Mouse (Mus musculus): ENCODE results near the gene Ormdl2. TPM values are rescaled to one million over a fixed set of nuclear protein-coding genes. Genes with fewer than 3 reads are reported as not detected.

Gene Ormdl2
- total and polyA plus RNA-seq, 2 experiments, result 73.2 to 93.2 TPM

DNA sequence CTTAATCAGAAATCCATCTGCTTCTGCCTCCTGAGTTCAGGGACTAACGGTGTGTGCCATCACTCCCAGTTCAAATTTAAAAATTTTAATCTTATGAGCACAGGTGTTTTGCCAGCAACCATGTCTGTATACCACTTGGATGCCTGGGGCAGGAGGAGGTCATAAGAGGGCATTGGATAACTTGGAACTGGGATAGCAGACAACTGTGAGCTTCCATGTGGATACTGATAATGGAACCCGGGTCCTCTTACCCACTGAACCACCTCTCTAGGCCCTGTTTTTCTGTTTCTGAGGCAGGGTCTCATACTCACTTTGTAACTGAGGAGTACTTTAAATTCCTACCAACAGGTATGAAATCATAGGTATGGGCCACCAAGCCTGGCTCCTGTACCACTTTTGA lies 43.0 kb downstream of the Ormdl2 start:
- Histone ChIP-seq H3K79me2 (ENCODE audit: control insufficient read depth, insufficient read depth, low read length) (no peaks in the 10 kb centered on the region), H3K4me3 (ENCODE audit: insufficient read depth, low read depth, low read length) (no peak overlapping the region)
- 83% methylated on average over 2 of the region's 2 CpGs for WGBS

DNA sequence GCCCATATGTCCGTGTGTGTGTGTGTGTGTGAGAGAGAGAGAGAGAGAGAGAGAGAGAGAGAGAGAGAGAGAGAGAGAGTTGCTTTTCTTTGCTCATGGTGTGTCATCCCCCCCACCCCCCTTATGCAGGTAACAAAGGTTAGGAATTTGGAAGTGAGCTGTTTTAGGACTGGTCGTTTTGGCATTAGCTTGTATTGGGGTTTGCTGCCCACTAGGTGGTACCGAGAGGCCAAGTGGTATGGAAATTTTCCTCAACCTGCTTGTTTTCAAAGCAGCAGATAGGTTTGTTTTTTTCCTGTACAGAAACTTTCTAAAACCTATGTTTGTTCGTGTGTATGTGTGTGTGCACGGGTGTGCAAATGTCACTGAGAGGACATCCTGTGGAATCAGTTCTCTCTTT lies 47.8 kb downstream of the Ormdl2 start:
- no peaks in the 10 kb centered on the region for H3K27me3 ChIP-seq (ENCODE audit: control insufficient read depth, insufficient read depth, low read length)
- no peak for DNase-seq (ENCODE audit: extremely low read depth, low read depth, low spot score)
- H3K9ac ChIP-seq (ENCODE audit: low read depth, low read length), result no peak overlapping the region
- H3K4me3 ChIP-seq (ENCODE audit: insufficient read depth, low read depth, low read length), result no peak overlapping the region
- H3K36me3 ChIP-seq (ENCODE audit: control insufficient read depth, insufficient read depth, low read length), result no peaks in the 10 kb centered on the region
- H3K4me1 ChIP-seq (ENCODE audit: control insufficient read depth, insufficient read depth, low read length), result no peaks in the 10 kb centered on the region
- H3K27ac ChIP-seq (replicated peaks; ENCODE audit: insufficient read depth, low read depth, low read length), result no peak overlapping the region
- 19% methylated on average over 5 of the region's 5 CpGs for WGBS
- no peak for TF ChIP-seq POLR2A (IDR thresholded peaks at IDR 0.05; ENCODE audit: extremely low read depth, insufficient read depth, low read length)
- no peak for TF ChIP-seq CTCF (IDR thresholded peaks at IDR 0.05; ENCODE audit: low read depth, low read length)
- no peaks in the 10 kb centered on the region for H3K79me2 ChIP-seq (ENCODE audit: control insufficient read depth, insufficient read depth, low read length)

More for the DNA sequence above, 43.0 kb downstream of the Ormdl2 start:
- Histone ChIP-seq H3K9ac (ENCODE audit: low read depth, low read length) (no peak overlapping the region), H3K4me1 (ENCODE audit: control insufficient read depth, insufficient read depth, low read length) (peaks cover 5% of the 10 kb centered on the region; the same call in 1 of the 2 replicates), H3K27me3 (ENCODE audit: control insufficient read depth, insufficient read depth, low read length) (no peaks in the 10 kb centered on the region), H3K36me3 (ENCODE audit: control insufficient read depth, insufficient read depth, low read length) (no peaks in the 10 kb centered on the region), H3K27ac (replicated peaks; ENCODE audit: insufficient read depth, low read depth, low read length) (peak overlapping the region; percentile 39; the same call in 1 of the 2 replicates)
- TF ChIP-seq POLR2A (IDR thresholded peaks at IDR 0.05; ENCODE audit: extremely low read depth, insufficient read depth, low read length), result no peak
- no peak for TF ChIP-seq CTCF (IDR thresholded peaks at IDR 0.05; ENCODE audit: low read depth, low read length)
- DNase-seq (ENCODE audit: extremely low read depth, low read depth, low spot score), result no peak

DNA sequence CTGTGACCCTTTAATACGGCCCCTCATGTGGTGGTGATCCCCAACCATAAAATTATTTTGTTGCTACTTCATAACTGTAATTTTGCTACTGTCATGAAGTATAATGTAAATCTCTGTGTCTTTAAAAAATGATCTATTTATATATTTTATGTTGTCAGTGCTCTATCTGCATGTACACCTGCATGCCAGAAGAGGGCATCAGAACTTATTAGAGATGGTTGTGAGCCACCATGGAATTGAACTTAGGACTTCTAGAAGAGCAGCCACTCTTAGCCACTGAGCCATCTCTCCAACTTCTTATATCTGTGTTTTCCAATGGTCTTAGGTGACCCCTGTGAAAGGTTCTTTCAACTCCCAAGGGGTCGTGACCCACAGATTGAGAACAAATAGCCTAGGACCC lies 48.5 kb downstream of the Ormdl2 start:
- H3K36me3 ChIP-seq (ENCODE audit: control insufficient read depth, insufficient read depth, low read length), result no peaks in the 10 kb centered on the region
- no peaks in the 10 kb centered on the region for H3K27me3 ChIP-seq (ENCODE audit: control insufficient read depth, insufficient read depth, low read length)
- peak; percentile 51 for DNase-seq (ENCODE audit: extremely low read depth, low read depth, low spot score)
- H3K9ac ChIP-seq (ENCODE audit: low read depth, low read length), result no peak overlapping the region
- H3K27ac ChIP-seq (replicated peaks; ENCODE audit: insufficient read depth, low read depth, low read length), result no peak overlapping the region
- TF ChIP-seq POLR2A (IDR thresholded peaks at IDR 0.05; ENCODE audit: extremely low read depth, insufficient read depth, low read length) (no peak), CTCF (IDR thresholded peaks at IDR 0.05; ENCODE audit: low read depth, low read length) (peak; percentile 5; the same call in 1 of the 2 replicates)
- H3K4me3 ChIP-seq (ENCODE audit: insufficient read depth, low read depth, low read length), result no peak overlapping the region
- H3K4me1 ChIP-seq (ENCODE audit: control insufficient read depth, insufficient read depth, low read length), result no peaks in the 10 kb centered on the region
- H3K79me2 ChIP-seq (ENCODE audit: control insufficient read depth, insufficient read depth, low read length), result no peaks in the 10 kb centered on the region
- WGBS, result 78% methylated on average over 2 of the region's 2 CpGs

Other genes with a start within 250 kb of the Ormdl2 start
- 92.9 and 115 TPM in 2 replicates for gene Erbb3, start 232.0 kb downstream of the Ormdl2 start, total RNA-seq (2014; rRNA removed)
- 37.4 and 37.9 TPM in 2 replicates for gene Erbb3, start 232.0 kb downstream of the Ormdl2 start, polyA plus RNA-seq (2012; rRNA removed)
- gene Rps26, start 194.9 kb downstream of the Ormdl2 start, total RNA-seq (2014; rRNA removed), result 234 and 279 TPM in 2 replicates
- gene Rps26, start 194.9 kb downstream of the Ormdl2 start, polyA plus RNA-seq (2012; rRNA removed), result 425 and 439 TPM in 2 replicates
- 0.09 and 0.13 TPM in 2 replicates for gene Ikzf4, start 175.7 kb downstream of the Ormdl2 start, total RNA-seq (2014; rRNA removed)
- 0.60 and 0.80 TPM in 2 replicates for gene Ikzf4, start 175.7 kb downstream of the Ormdl2 start, polyA plus RNA-seq (2012; rRNA removed)
- gene Suox, start 147.6 kb downstream of the Ormdl2 start, total RNA-seq (2014; rRNA removed), result 135 and 145 TPM in 2 replicates
- 103 and 168 TPM in 2 replicates for gene Suox, start 147.6 kb downstream of the Ormdl2 start, polyA plus RNA-seq (2012; rRNA removed)
- 68.6 and 74.0 TPM in 2 replicates for gene Rab5b, start 125.4 kb downstream of the Ormdl2 start, total RNA-seq (2014; rRNA removed)
- 78.8 and 80.5 TPM in 2 replicates for gene Rab5b, start 125.4 kb downstream of the Ormdl2 start, polyA plus RNA-seq (2012; rRNA removed)
- 0.09 and 0.40 TPM in 2 replicates for gene Pmel, start 117.5 kb downstream of the Ormdl2 start, total RNA-seq (2014; rRNA removed)
- 0.72 and 0.83 TPM in 2 replicates for gene Pmel, start 117.5 kb downstream of the Ormdl2 start, polyA plus RNA-seq (2012; rRNA removed)
- 4.7 and 7.6 TPM in 2 replicates for gene Cdk2, start 116.6 kb downstream of the Ormdl2 start, total RNA-seq (2014; rRNA removed)
- 7.0 and 8.3 TPM in 2 replicates for gene Cdk2, start 116.6 kb downstream of the Ormdl2 start, polyA plus RNA-seq (2012; rRNA removed)
- 4.1 and 6.5 TPM in 2 replicates for gene Dgka, start 76.8 kb downstream of the Ormdl2 start, total RNA-seq (2014; rRNA removed)
- 7.1 and 7.2 TPM in 2 replicates for gene Dgka, start 76.8 kb downstream of the Ormdl2 start, polyA plus RNA-seq (2012; rRNA removed)
- 9.5 and 12.7 TPM in 2 replicates for gene Pym1, start 73.8 kb downstream of the Ormdl2 start, total RNA-seq (2014; rRNA removed)
- gene Pym1, start 73.8 kb downstream of the Ormdl2 start, polyA plus RNA-seq (2012; rRNA removed), result 15.0 and 15.6 TPM in 2 replicates
- 74.3 and 79.8 TPM in 2 replicates for gene Mmp19, start 30.7 kb downstream of the Ormdl2 start, total RNA-seq (2014; rRNA removed)
- 48.4 and 67.5 TPM in 2 replicates for gene Mmp19, start 30.7 kb downstream of the Ormdl2 start, polyA plus RNA-seq (2012; rRNA removed)
- gene Dnajc14, start 17.6 kb downstream of the Ormdl2 start, total RNA-seq (2014; rRNA removed), result 23.5 and 25.3 TPM in 2 replicates
- 9.2 and 9.7 TPM in 2 replicates for gene Dnajc14, start 17.6 kb downstream of the Ormdl2 start, polyA plus RNA-seq (2012; rRNA removed)
- gene Tmem198b, start 17.3 kb downstream of the Ormdl2 start, total RNA-seq (2014; rRNA removed), result 1.3 and 1.6 TPM in 2 replicates
- gene Tmem198b, start 17.3 kb downstream of the Ormdl2 start, polyA plus RNA-seq (2012; rRNA removed), result 4.5 and 5.7 TPM in 2 replicates
- gene Sarnp, start 4.3 kb downstream of the Ormdl2 start, total RNA-seq (2014; rRNA removed), result 23.1 and 25.8 TPM in 2 replicates
- gene Sarnp, start 4.3 kb downstream of the Ormdl2 start, polyA plus RNA-seq (2012; rRNA removed), result 6.7 and 6.9 TPM in 2 replicates
- 0.09 and 0.13 TPM in 2 replicates for gene Gdf11, start 70.1 kb upstream of the Ormdl2 start, total RNA-seq (2014; rRNA removed)
- gene Gdf11, start 70.1 kb upstream of the Ormdl2 start, polyA plus RNA-seq (2012; rRNA removed), result 0.04 and 0.05 TPM in 2 replicates
- 4.1 and 5.2 TPM in 2 replicates for gene Cd63, start 79.3 kb upstream of the Ormdl2 start, total RNA-seq (2014; rRNA removed)
- 2.9 and 4.4 TPM in 2 replicates for gene Cd63, start 79.3 kb upstream of the Ormdl2 start, polyA plus RNA-seq (2012; rRNA removed)
- gene Rdh5, start 101.2 kb upstream of the Ormdl2 start, total RNA-seq (2014; rRNA removed), result 30.4 and 33.8 TPM in 2 replicates
- 86.2 and 91.8 TPM in 2 replicates for gene Rdh5, start 101.2 kb upstream of the Ormdl2 start, polyA plus RNA-seq (2012; rRNA removed)
- gene Bloc1s1, start 102.4 kb upstream of the Ormdl2 start, total RNA-seq (2014; rRNA removed), result 91.1 and 106 TPM in 2 replicates
- gene Bloc1s1, start 102.4 kb upstream of the Ormdl2 start, polyA plus RNA-seq (2012; rRNA removed), result 192 and 226 TPM in 2 replicates
- gene Itga7, start 112.2 kb upstream of the Ormdl2 start, total RNA-seq (2014; rRNA removed), result 4.6 and 4.9 TPM in 2 replicates
- 9.5 and 11.0 TPM in 2 replicates for gene Itga7, start 112.2 kb upstream of the Ormdl2 start, polyA plus RNA-seq (2012; rRNA removed)
- 639 and 785 TPM in 2 replicates for gene Mettl7b, start 139.3 kb upstream of the Ormdl2 start, total RNA-seq (2014; rRNA removed)
- 780 and 929 TPM in 2 replicates for gene Mettl7b, start 139.3 kb upstream of the Ormdl2 start, polyA plus RNA-seq (2012; rRNA removed)
- gene Olfr9, start 167.8 kb upstream of the Ormdl2 start, total RNA-seq (2014; rRNA removed), result 0.07 TPM in 1 of 2 replicates, not detected in the other
- gene Olfr9, start 167.8 kb upstream of the Ormdl2 start, polyA plus RNA-seq (2012; rRNA removed), result 0.02 TPM in 1 of 2 replicates, not detected in the other
- gene Olfr763, start 189.1 kb upstream of the Ormdl2 start, total RNA-seq (2014; rRNA removed), result not detected in 2 replicates
- gene Olfr763, start 189.1 kb upstream of the Ormdl2 start, polyA plus RNA-seq (2012; rRNA removed), result not detected in 2 replicates
- not detected in 2 replicates for gene Olfr764-ps1, start 218.3 kb upstream of the Ormdl2 start, total RNA-seq (2014; rRNA removed)
- gene Olfr764-ps1, start 218.3 kb upstream of the Ormdl2 start, polyA plus RNA-seq (2012; rRNA removed), result not detected in 2 replicates
- gene Olfr765, start 228.4 kb upstream of the Ormdl2 start, total RNA-seq (2014; rRNA removed), result not detected in 2 replicates
- not detected in 2 replicates for gene Olfr765, start 228.4 kb upstream of the Ormdl2 start, polyA plus RNA-seq (2012; rRNA removed)
- gene Olfr766-ps1, start 247.3 kb upstream of the Ormdl2 start, total RNA-seq (2014; rRNA removed), result not detected in 2 replicates
- gene Olfr766-ps1, start 247.3 kb upstream of the Ormdl2 start, polyA plus RNA-seq (2012; rRNA removed), result not detected in 2 replicates